Mouse (Mus musculus): ENCODE measurements around the gene Adam11. TPM values are rescaled to one million over a fixed set of nuclear protein-coding genes. Genes with fewer than 3 reads are reported as not detected.

Adam11 gene
- polyA plus RNA-seq, 1 experiment from 2014 or later: 3.9 TPM

GRCm38 (mm10) chr11:102755391-102755790 is 5.8 kb upstream of the Adam11 start:
- Histone ChIP-seq H3K9me3 (no peaks in the 10 kb centered on the region), H3K27me3 (replicated peaks) (peaks cover 5% of the 10 kb centered on the region), H3K9ac (no peak overlapping the region), H3K36me3 (no peaks in the 10 kb centered on the region), H3K4me1 (replicated peaks) (peaks cover 9% of the 10 kb centered on the region), H3K4me2 (replicated peaks) (no peak overlapping the region), H3K4me3 (replicated peaks) (no peak overlapping the region), H3K27ac (no peak overlapping the region)
- WGBS: 83% methylated on average over 7 of the region's 7 CpGs
- ATAC-seq: no peak

GRCm38 (mm10) chr11:102758977-102759376 is 2.3 kb upstream of the Adam11 start:
- H3K4me3 ChIP-seq (replicated peaks): no peak overlapping the region
- ATAC-seq: no peak
- H3K4me2 ChIP-seq (replicated peaks): no peak overlapping the region
- no peak overlapping the region for H3K9ac ChIP-seq
- 89% methylated on average over 2 of the region's 2 CpGs for WGBS
- H3K36me3 ChIP-seq: no peaks in the 10 kb centered on the region
- H3K27me3 ChIP-seq (replicated peaks): peaks cover 21% of the 10 kb centered on the region
- H3K9me3 ChIP-seq: no peaks in the 10 kb centered on the region
- H3K27ac ChIP-seq: no peak overlapping the region
- H3K4me1 ChIP-seq (replicated peaks): peaks cover 11% of the 10 kb centered on the region

GRCm38 (mm10) chr11:102760805-102761308 is 382 bp upstream of the Adam11 start:
- Histone ChIP-seq H3K9ac (peak overlapping the region; percentile 69), H3K36me3 (no peaks in the 10 kb centered on the region), H3K4me2 (replicated peaks) (peak overlapping the region; percentile 100), H3K4me1 (replicated peaks) (peaks cover 9% of the 10 kb centered on the region), H3K27ac (no peak overlapping the region), H3K9me3 (no peaks in the 10 kb centered on the region), H3K4me3 (replicated peaks) (peak overlapping the region; percentile 58), H3K27me3 (replicated peaks) (peaks cover 21% of the 10 kb centered on the region)
- no peak; the same call in 1 of the 2 replicates for ATAC-seq
- 19% methylated on average over 4 of the region's 6 CpGs for WGBS

- Histone ChIP-seq H3K9ac (peak overlapping the region; percentile 69; the same call in 1 of the 2 replicates), H3K4me1 (replicated peaks) (peaks cover 9% of the 10 kb centered on the region), H3K4me2 (replicated peaks) (peak overlapping the region; percentile 100), H3K36me3 (no peaks in the 10 kb centered on the region), H3K27me3 (replicated peaks) (peaks cover 21% of the 10 kb centered on the region), H3K4me3 (replicated peaks) (peak overlapping the region; percentile 58), H3K27ac (no peak overlapping the region), H3K9me3 (no peaks in the 10 kb centered on the region)
- 0 out of 2 replicates have a peak, but pooled peaks have one; percentile 11 for ATAC-seq
- WGBS: 21% methylated on average over 15 of the region's 15 CpGs
Observed at GRCm38 (mm10) chr11:102762248-102762647, 1.0 kb downstream of the Adam11 start.

GRCm38 (mm10) chr11:102763009-102763767 is 1.9 kb downstream of the Adam11 start:
- H3K27me3 ChIP-seq (replicated peaks): peaks cover 21% of the 10 kb centered on the region
- H3K4me3 ChIP-seq (replicated peaks): no peak overlapping the region
- no peaks in the 10 kb centered on the region for H3K9me3 ChIP-seq
- H3K27ac ChIP-seq: no peak overlapping the region
- H3K4me1 ChIP-seq (replicated peaks): peaks cover 9% of the 10 kb centered on the region
- WGBS: 72% methylated on average over 11 of the region's 11 CpGs
- H3K36me3 ChIP-seq: no peaks in the 10 kb centered on the region
- no peak overlapping the region for H3K9ac ChIP-seq
- no peak for ATAC-seq
- no peak overlapping the region for H3K4me2 ChIP-seq (replicated peaks)

- WGBS: 81% methylated on average over 5 of the region's 5 CpGs
- H3K9me3 ChIP-seq: no peaks in the 10 kb centered on the region
- H3K4me1 ChIP-seq (replicated peaks): peaks cover 15% of the 10 kb centered on the region
- no peak for ATAC-seq
- H3K4me3 ChIP-seq (replicated peaks): no peak overlapping the region
- H3K27ac ChIP-seq: no peak overlapping the region
- no peaks in the 10 kb centered on the region for H3K36me3 ChIP-seq
- no peak overlapping the region for H3K9ac ChIP-seq
- H3K27me3 ChIP-seq (replicated peaks): peaks cover 16% of the 10 kb centered on the region
- no peak overlapping the region for H3K4me2 ChIP-seq (replicated peaks)
Observed at GRCm38 (mm10) chr11:102765416-102765815, 4.2 kb downstream of the Adam11 start.

- no peaks in the 10 kb centered on the region for H3K9me3 ChIP-seq
- no peak overlapping the region for H3K4me3 ChIP-seq (replicated peaks)
- 71% methylated on average over 6 of the region's 6 CpGs for WGBS
- no peak overlapping the region for H3K27ac ChIP-seq
- H3K9ac ChIP-seq: no peak overlapping the region
- H3K27me3 ChIP-seq (replicated peaks): peaks cover 11% of the 10 kb centered on the region
- H3K36me3 ChIP-seq: no peaks in the 10 kb centered on the region
- peaks cover 14% of the 10 kb centered on the region for H3K4me1 ChIP-seq (replicated peaks)
- no peak for ATAC-seq
- H3K4me2 ChIP-seq (replicated peaks): no peak overlapping the region
Observed at GRCm38 (mm10) chr11:102767055-102767670, 5.9 kb downstream of the Adam11 start.

GRCm38 (mm10) chr11:102769141-102769540 is 7.9 kb downstream of the Adam11 start:
- WGBS: 76% methylated on average over 6 of the region's 6 CpGs
- H3K4me2 ChIP-seq (replicated peaks): no peak overlapping the region
- ATAC-seq: no peak
- H3K9ac ChIP-seq: no peak overlapping the region
- no peak overlapping the region for H3K27ac ChIP-seq
- no peaks in the 10 kb centered on the region for H3K36me3 ChIP-seq
- peaks cover 6% of the 10 kb centered on the region; the same call in 1 of the 2 replicates for H3K27me3 ChIP-seq (replicated peaks)
- H3K4me3 ChIP-seq (replicated peaks): no peak overlapping the region
- no peaks in the 10 kb centered on the region for H3K9me3 ChIP-seq
- H3K4me1 ChIP-seq (replicated peaks): peaks cover 11% of the 10 kb centered on the region

- H3K9me3 ChIP-seq: no peaks in the 10 kb centered on the region
- peaks cover 14% of the 10 kb centered on the region for H3K4me1 ChIP-seq (replicated peaks)
- no peak overlapping the region for H3K27ac ChIP-seq
- 74% methylated on average over 12 of the region's 12 CpGs for WGBS
- no peaks in the 10 kb centered on the region for H3K36me3 ChIP-seq
- H3K4me3 ChIP-seq (replicated peaks): no peak overlapping the region
- H3K27me3 ChIP-seq (replicated peaks): peaks cover 6% of the 10 kb centered on the region; the same call in 1 of the 2 replicates
- no peak overlapping the region for H3K4me2 ChIP-seq (replicated peaks)
- ATAC-seq: no peak
- no peak overlapping the region for H3K9ac ChIP-seq
Observed at GRCm38 (mm10) chr11:102769993-102770661, 8.9 kb downstream of the Adam11 start.

GRCm38 (mm10) chr11:102770662-102771435 is 9.6 kb downstream of the Adam11 start:
- Histone ChIP-seq H3K4me1 (replicated peaks) (peaks cover 20% of the 10 kb centered on the region), H3K4me3 (replicated peaks) (no peak overlapping the region), H3K4me2 (replicated peaks) (no peak overlapping the region), H3K9ac (no peak overlapping the region), H3K27me3 (replicated peaks) (peaks cover 6% of the 10 kb centered on the region; the same call in 1 of the 2 replicates), H3K9me3 (no peaks in the 10 kb centered on the region), H3K36me3 (no peaks in the 10 kb centered on the region), H3K27ac (0 out of 2 replicates have a peak overlapping the region, but pooled peaks have one; percentile 3)
- no peak for ATAC-seq
- WGBS: 29% methylated on average over 15 of the region's 15 CpGs

GRCm38 (mm10) chr11:102771916-102772714 is 10.9 kb downstream of the Adam11 start:
- Histone ChIP-seq H3K27ac (no peak overlapping the region), H3K9ac (no peak overlapping the region), H3K9me3 (no peaks in the 10 kb centered on the region), H3K4me2 (replicated peaks) (no peak overlapping the region), H3K36me3 (no peaks in the 10 kb centered on the region), H3K4me1 (replicated peaks) (peaks cover 20% of the 10 kb centered on the region), H3K27me3 (replicated peaks) (peaks cover 6% of the 10 kb centered on the region; the same call in 1 of the 2 replicates), H3K4me3 (replicated peaks) (no peak overlapping the region)
- no peak for ATAC-seq
- 38% methylated on average over 16 of the region's 16 CpGs for WGBS
